Mouse (Mus musculus): ENCODE measurements around the gene Kansl1l.

The Kansl1l gene

DNA sequence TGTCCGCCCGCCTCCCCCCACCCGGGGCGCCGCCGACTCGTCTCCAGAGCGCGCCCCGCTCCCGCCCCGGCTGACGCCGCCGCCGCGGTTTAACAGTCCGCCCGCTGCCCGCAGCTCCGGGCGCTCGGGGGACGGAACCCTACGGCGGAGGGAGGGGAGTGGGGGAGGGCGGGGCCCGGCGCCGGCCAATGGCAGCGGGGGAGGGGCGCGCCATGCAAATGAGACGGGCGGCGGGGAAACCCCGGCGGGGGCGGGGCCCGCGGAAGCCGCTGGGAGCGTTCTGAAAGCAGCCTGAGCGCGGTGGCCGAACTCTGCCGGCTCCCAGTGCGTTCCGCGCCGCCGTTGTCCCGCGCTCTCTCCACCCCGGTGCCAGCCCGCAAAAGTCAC lies at the start of gene Kansl1l:
Gene Kansl1l, minus strand, starts transcription at position 110 of the 387 bp plus-strand sequence.
- in situ Hi-C loops (cut with MboI, MseI), result loop anchor here in 1 of 2 experiments (10.0 kb wide), 1 partner anchor 567 kb away; no protein-coding TSS in a partner anchor

DNA sequence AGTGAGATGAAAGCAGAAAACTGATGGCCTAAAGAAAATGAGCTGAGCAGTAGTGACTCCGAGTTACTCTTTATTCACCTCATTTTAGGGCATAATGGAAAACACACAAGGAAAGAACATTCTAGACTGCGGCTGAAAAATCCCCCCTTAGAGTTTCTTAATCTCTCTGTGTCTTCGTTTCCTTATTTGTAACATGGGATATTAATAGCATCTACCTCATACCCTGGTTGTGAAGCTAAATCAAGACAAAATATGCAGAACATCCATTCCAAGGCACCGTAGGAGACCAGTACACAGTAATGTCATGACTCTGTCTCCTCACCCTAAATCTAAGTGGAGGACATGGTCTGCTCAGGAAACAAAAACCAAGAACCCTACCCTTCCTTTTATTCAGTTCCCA lies 48.3 kb upstream of the Kansl1l start:
- in situ Hi-C loops (cut with MboI, MseI), result no loop called here

DNA sequence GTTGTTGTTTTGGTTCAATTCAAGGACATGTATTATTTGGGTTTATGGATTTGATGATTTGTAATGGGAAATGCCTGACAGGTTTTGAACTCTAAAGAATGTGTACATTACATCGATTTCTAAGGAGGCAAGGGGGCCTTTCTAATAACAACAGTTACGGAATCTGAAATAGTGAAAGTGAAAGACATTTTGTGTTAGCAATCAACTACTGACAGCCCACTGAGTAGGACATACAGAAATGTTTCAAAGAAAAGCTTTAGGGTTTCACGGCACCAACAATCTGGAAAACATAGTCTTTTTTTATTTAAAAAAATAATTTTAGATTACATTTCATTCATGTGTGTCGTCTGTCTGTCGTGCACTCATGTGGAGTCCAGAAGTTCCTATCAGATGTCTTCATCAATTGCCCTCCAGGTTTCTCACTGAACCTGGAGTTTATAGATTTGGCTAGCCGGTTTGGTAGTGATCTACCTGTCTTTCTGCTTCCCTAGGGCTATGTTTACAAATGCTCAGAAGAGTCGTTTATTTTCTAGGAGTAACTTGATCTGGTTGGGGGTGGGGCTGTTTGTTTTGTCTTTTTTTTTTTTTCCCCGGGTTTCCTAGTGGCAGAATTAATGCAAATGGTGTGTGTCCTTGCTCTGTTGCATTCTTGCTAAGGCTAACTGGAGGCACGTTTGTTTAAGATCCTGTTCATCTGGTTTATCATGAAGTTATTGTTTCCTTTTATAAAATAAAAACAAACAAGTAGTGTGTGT lies 46.6 kb upstream of the Kansl1l start:
- in situ Hi-C loops (cut with MboI, MseI), result no loop called here

DNA sequence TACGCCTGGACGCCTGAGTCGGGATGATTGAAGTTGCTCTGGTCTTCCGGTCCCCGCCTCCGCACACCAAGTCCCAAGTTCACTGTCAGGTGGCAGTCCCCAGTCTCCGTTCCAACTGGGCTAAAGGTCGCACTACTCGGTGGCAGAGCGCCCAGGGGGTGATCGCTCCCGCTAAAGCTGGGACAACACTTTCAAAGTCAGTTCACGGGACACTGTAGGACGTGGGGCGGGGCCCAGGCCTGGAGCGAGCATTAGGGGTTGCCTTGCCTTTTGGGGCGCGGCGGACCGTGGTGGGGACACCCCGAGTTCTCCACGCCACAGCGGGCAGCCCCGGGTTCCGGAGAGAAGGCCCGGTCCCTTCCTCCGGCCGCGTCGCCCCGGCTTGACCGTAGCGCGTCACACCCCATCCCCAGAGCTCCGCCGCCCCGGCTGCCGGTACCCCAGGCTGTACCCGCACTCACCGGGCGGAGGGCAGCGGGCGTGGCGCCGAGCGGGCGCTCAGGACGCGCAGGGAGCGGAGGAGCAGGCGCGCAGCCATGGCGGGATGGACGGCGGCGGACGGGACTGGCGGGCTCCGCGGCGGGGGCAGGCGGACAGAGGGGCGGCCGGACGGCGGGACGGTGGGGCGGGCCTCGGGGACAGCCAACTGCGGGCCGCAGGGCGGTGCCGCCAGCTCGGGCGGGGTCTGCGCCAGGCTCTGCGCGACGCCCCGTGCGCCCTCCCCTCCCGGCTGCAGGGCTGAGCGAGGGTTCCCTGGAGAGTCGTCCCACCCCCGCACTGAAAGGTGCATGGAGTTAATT lies 45.5 kb upstream of the Kansl1l start, which contains the start of gene Acadl:
Gene Acadl, minus strand, starts transcription at position 566 of the 800 bp plus-strand sequence.
- in situ Hi-C loops (cut with MboI, MseI), result no loop called here

DNA sequence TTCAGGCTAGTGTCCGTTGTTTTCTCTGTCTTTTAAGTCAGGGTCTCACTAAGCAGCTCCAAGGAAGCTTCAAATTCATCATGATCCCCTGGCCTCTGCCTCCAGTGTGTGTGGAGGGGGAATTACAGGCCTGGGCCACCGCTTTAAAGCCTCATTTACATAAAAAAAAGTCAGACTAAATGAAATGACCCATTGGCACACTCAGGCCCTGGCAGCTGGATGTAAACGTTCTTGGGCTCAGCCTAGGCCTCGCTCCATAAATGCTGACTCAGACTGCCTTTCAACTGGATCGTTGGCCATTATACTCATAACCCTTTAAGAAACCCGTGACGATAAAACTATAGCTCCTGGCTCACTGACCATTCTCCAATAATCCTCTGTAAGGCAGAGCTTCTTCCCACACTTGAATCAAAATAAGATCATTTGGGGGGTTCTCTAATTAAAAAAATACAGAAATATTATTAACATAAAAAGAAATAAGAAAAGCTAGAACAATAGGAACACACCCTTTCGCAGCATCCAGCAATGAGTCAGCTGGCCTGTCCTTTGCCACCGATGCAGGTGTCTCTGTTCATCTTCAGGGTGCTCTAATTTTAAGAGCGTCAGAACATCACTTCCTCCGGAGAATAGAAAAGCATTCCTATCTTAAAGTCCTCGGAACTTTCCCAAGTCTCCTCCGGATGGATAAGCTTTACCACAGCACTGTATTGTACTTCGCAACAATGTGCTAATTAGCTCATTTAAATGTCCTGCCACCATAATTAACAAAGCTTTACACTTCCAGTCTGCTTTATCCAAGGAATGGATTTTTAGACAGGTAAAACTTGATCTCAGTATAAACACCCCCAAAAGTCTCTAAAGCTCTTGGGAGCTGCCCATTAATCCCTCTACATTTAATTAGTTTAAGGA lies 44.7 kb upstream of the Kansl1l start:
- in situ Hi-C loops (cut with MboI, MseI), result no loop called here

- in situ Hi-C loops (cut with MboI, MseI), result loop anchor here in 1 of 2 experiments (25.0 kb wide), 1 partner anchor 735 kb away; no protein-coding TSS in a partner anchor
These were observed 30.1 kb upstream of the Kansl1l start for GRCm38 (mm10) chr1:66847506-66847905.

DNA sequence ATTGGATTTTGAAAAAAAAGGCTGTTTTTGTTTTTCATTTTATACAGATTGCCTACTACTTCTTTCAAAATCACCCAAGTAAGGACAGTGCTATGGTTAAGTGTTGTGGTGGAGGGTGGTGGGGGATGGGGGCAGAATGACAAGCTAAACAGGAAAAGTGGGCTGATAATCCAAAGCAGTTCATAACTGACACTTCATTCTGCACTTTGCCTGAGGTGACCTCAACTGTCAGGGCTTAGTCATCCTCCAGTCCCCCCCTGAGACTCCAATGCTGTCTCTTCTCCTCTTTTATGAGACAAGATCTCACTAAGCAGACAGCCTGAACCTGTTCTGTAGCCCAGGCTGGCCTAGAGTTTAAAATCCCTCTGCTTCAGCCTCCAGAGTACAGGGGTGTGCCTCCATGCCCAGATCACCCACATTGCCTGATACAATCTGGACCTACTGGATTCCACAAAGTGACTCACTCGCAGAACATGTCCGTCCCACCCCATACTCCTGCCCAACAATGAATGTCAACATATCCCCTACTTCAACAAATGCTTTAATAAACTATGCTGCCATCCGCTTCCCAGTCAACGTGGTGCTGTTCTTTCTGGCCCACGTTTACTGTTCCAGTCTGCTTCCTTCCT lies 28.4 kb upstream of the Kansl1l start:
- in situ Hi-C loops (cut with MboI, MseI), result loop anchor here in 1 of 2 experiments (25.0 kb wide), 1 partner anchor 734 kb away; no protein-coding TSS in a partner anchor

DNA sequence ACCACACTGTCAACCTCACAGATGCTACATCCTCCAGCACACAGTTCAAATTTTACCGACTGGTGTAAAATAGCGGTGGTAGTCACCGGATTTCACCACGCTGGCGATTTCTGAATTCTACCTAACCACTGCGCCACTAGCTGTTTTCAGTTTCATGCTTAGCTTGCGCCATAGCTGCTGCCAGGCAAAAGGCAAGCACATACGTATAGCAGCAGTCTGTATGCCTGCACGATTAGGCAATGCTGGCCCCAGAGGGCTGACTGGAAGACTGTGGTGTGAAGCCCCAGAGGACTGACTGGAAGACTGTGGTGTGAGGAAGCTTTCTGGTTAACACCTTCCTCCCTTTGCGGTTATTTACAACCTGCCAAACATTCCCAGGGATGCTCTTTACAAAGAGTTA lies 24.6 kb upstream of the Kansl1l start:
- in situ Hi-C loops (cut with MboI, MseI), result loop anchor here in 1 of 2 experiments (25.0 kb wide), 1 partner anchor 730 kb away; no protein-coding TSS in a partner anchor

DNA sequence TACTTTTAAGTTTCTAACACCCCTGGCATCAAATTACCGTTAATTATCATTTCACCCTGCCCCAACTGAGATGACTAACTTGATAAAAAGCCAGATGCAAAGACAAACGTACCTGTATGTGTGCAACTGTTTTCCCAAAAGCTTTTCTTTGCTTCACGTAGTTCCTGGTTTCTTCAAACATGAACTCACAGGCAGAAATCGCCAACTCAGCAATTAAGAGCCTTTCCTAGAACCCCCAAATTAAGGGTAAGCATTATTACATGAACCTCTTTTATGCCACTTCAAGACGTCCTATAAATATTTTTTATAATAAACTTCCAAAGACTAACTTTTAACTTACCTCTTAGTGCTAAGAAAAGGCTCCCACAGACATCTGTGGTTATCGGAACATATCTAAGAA lies 24.1 kb upstream of the Kansl1l start:
- in situ Hi-C loops (cut with MboI, MseI), result loop anchor here in 1 of 2 experiments (25.0 kb wide), 1 partner anchor 729 kb away; no protein-coding TSS in a partner anchor

DNA sequence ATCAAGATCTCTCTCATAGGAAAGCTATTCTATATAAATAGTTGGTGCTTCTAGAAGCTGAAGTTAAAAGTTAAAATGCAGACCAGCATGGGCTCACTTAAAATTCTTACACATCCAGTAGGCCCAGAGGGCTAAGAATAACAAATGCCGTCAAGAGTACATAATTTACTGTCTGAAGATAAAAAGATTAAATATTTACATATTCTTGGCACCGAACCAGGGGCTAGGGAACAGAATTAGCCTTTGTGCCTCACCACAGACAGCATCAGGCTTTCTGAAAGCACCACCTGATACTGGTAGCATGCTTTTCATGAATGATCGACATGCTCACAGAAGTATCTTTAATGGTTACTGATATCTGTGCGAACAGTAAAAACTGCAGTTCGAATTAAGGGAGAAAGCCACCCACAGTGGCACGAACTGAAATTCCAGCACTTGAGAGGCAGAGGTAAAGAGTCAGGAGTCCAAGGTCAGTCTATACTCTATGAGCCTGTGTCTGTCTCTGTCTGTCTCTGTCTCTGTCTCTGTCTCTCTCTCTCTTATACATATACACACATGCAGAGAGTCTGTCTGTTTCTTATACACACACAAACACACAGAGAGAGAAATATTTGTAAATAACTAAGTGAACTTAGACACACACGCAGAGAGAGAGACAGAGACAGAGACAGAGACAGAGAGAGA lies 22.5 kb upstream of the Kansl1l start:
- in situ Hi-C loops (cut with MboI, MseI), result loop anchor here in 1 of 2 experiments (25.0 kb wide), 1 partner anchor 728 kb away; no protein-coding TSS in a partner anchor

- in situ Hi-C loops (cut with MboI, MseI), result loop anchor here in 1 of 2 experiments (25.0 kb wide), 1 partner anchor 727 kb away; no protein-coding TSS in a partner anchor
These were observed 21.8 kb upstream of the Kansl1l start for GRCm38 (mm10) chr1:66839135-66839534.

GRCm38 (mm10) chr1:66838184-66839042 lies 21.1 kb upstream of the Kansl1l start:
- in situ Hi-C loops (cut with MboI, MseI), result loop anchor here in 1 of 2 experiments (25.0 kb wide), 1 partner anchor 726 kb away; no protein-coding TSS in a partner anchor

GRCm38 (mm10) chr1:66837207-66837606 lies 19.8 kb upstream of the Kansl1l start:
- in situ Hi-C loops (cut with MboI, MseI), result loop anchor here in 1 of 2 experiments (25.0 kb wide), 1 partner anchor 725 kb away; no protein-coding TSS in a partner anchor

DNA sequence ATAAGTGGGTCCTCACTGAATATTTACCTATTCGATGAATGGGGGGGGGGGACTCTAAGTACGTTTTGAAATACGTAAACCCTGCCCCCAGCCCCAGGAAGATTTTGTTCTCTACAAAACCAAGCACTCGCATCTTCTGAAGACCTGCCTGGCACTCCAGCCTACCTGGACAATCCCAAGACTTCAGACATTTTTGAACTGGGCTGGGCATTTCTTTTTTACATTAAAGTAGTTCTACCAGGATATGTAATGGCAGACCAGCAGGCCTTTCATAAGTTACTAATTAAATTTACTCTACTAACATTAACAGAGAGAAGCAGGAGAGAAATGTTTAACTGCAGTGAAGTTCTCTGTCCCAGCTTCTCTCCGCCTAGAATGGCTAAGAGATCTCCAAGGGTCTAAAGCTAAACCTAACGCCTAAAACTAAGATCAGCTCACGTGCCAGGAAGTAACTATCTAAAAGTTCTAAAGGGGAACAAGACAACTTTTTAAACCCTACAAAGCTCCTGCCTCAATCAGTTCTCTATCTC lies 15.3 kb upstream of the Kansl1l start:
- in situ Hi-C loops (cut with MboI, MseI), result loop anchor here in 1 of 2 experiments (25.0 kb wide), 1 partner anchor 720 kb away; no protein-coding TSS in a partner anchor

- in situ Hi-C loops (cut with MboI, MseI), result loop anchor here in 1 of 2 experiments (25.0 kb wide), 1 partner anchor 720 kb away; no protein-coding TSS in a partner anchor
These were observed 14.7 kb upstream of the Kansl1l start for GRCm38 (mm10) chr1:66831824-66832600.

DNA sequence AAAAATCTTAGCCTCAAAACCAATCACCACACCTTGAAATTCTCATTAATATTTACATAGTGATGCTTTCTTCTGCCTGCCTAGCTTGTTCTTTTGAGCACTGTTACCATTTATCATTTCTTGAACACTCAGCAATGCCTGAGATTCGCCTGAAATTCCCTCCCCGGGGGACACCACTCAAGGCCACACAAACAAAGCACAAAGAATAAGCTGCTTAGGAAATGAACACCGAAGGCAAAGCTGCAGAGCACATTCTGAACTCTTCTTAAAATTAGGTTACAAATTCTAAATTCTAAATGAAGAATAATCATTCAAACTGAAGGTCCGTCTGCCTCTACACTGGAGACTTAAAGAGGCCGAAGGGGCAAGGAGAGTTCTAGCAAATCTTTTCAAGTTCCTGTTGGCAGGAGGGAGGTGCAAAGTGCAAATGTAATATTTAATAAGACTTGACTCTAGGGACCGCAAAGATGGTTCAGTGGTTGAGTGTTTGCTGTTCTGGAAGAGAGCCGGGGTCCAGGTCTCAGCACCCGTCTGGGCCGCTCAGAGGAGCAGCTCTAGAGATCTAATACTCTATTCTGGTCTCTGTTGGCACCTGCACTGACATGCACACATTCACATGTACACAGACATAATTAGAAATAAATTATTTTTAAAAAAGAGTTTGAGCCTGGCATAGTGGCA lies 12.2 kb upstream of the Kansl1l start:
- in situ Hi-C loops (cut with MboI, MseI), result loop anchor here (10.0 to 25.0 kb wide), 2 partner anchors 717 to 1225 kb away; no protein-coding TSS in a partner anchor

GRCm38 (mm10) chr1:66821966-66822365 lies 4.6 kb upstream of the Kansl1l start:
- in situ Hi-C loops (cut with MboI, MseI), result loop anchor here in 1 of 2 experiments (10.0 kb wide), 1 partner anchor 1233 kb away; no protein-coding TSS in a partner anchor

All from T-helper 17 cell (primary cell).